Mouse (Mus musculus) small intestine, adult 2 months (tissue): Measurements from ENCODE around the gene Aldh1a2. TPM values are rescaled to one million over a fixed set of nuclear protein-coding genes. Genes with fewer than 3 reads are reported as not detected.

Source experiments
- H3K27ac ChIP-seq: fragments of 200-500 bp; 2 replicates; pipeline ENCODE4 v1.5.1; 2012; ENCODE audit warnings: low read depth, low read length, control low read depth, inconsistent platforms; ENCODE audit not compliant: insufficient read depth
- H3K27me3 ChIP-seq: fragments of 200-500 bp; 2 replicates; pipeline ENCODE4 v1.6.1; 2012; ENCODE audit warnings: mild to moderate bottlenecking, moderate library complexity, low read length, inconsistent platforms; ENCODE audit not compliant: control insufficient read depth, insufficient read depth
- H3K36me3 ChIP-seq: fragments of 200-500 bp; 2 replicates; pipeline ENCODE4 v1.6.1; 2012; ENCODE audit warnings: mild to moderate bottlenecking, low read length, control low read depth, inconsistent platforms; ENCODE audit not compliant: control insufficient read depth, insufficient read depth
- H3K4me1 ChIP-seq: fragments of 200-500 bp; 2 replicates; pipeline ENCODE4 v1.6.1; 2012; ENCODE audit warnings: low read length, inconsistent platforms, mixed read lengths; ENCODE audit not compliant: control insufficient read depth, insufficient read depth, insufficient read length
- H3K4me3 ChIP-seq: fragments of 200-500 bp; 2 replicates; pipeline ENCODE4 v1.5.1; 2012; ENCODE audit warnings: low read depth, mild to moderate bottlenecking, control low read depth, inconsistent platforms, low read length, moderate library complexity
- CTCF ChIP-seq: fragments of 200-500 bp; IDR thresholded peaks from 2 replicates; pipeline ENCODE4 v1.5.1; 2012; ENCODE audit warnings: low read depth, mild to moderate bottlenecking, control low read depth, inconsistent platforms, low read length, moderate library complexity, mixed read lengths; ENCODE audit not compliant: insufficient replicate concordance, insufficient read length; ENCODE audit errors: extremely low read depth
- POLR2A ChIP-seq: fragments of 200-500 bp; IDR thresholded peaks from 2 replicates; pipeline ENCODE4 v1.6.1; 2012; ENCODE audit warnings: low read depth, mild to moderate bottlenecking, control low read depth, inconsistent platforms, low read length, moderate library complexity
- WGBS: fragments of 180-500 bp; shearing (Covaris S2); methylation state at CpG from one replicate; pipeline ENCODE4 v1.1.7; 2018; 5-methylcytosine and 5-hydroxymethylcytosine counted together
- polyA plus RNA-seq: library from polyadenylated mRNA; depleted of rRNA; stranded (reverse); fragments of >200 nt; gene quantifications from 2 replicates; pipeline ENCODE4 v1.2.3, GENCODE M21; 2012

The Aldh1a2 gene
- polyA plus RNA-seq, 1 experiment = 6.2 TPM

GRCm38 (mm10) chr9:71174316-71174975 lies 41.1 kb upstream of the Aldh1a2 start:
- Histone ChIP-seq H3K4me1 (no peaks in the 10 kb centered on the region), H3K36me3 (no peaks in the 10 kb centered on the region), H3K4me3 (no peak overlapping the region), H3K27ac (no peak overlapping the region), H3K27me3 (no peaks in the 10 kb centered on the region)
- no peak for TF ChIP-seq POLR2A
- no peak for TF ChIP-seq CTCF
- 59% methylated on average over 5 of the region's 5 CpGs for WGBS

- Histone ChIP-seq H3K4me3 (no peak overlapping the region), H3K4me1 (no peaks in the 10 kb centered on the region), H3K27me3 (no peaks in the 10 kb centered on the region), H3K36me3 (no peaks in the 10 kb centered on the region), H3K27ac (no peak overlapping the region)
- TF ChIP-seq POLR2A (no peak), CTCF (no peak)
- WGBS = 70% methylated on average over 1 of the region's 1 CpGs
Measured at GRCm38 (mm10) chr9:71175686-71176085, 39.9 kb upstream of the Aldh1a2 start.

- TF ChIP-seq CTCF (no peak), POLR2A (no peak)
- no peaks in the 10 kb centered on the region for H3K4me1 ChIP-seq
- no peak overlapping the region for H3K27ac ChIP-seq
- H3K4me3 ChIP-seq = no peak overlapping the region
- 51% methylated on average over 6 of the region's 6 CpGs for WGBS
- H3K27me3 ChIP-seq = no peaks in the 10 kb centered on the region
- no peaks in the 10 kb centered on the region for H3K36me3 ChIP-seq
Measured at GRCm38 (mm10) chr9:71179276-71179896, 36.2 kb upstream of the Aldh1a2 start.

- H3K4me1 ChIP-seq = no peaks in the 10 kb centered on the region
- WGBS = 72% methylated on average over 8 of the region's 8 CpGs
- no peak overlapping the region for H3K27ac ChIP-seq
- no peak for TF ChIP-seq POLR2A
- no peak for TF ChIP-seq CTCF
- no peaks in the 10 kb centered on the region for H3K36me3 ChIP-seq
- no peak overlapping the region for H3K4me3 ChIP-seq
- H3K27me3 ChIP-seq = no peaks in the 10 kb centered on the region
Measured at GRCm38 (mm10) chr9:71179964-71180700, 35.5 kb upstream of the Aldh1a2 start.

- TF ChIP-seq CTCF (no peak), POLR2A (no peak)
- no peak overlapping the region for H3K27ac ChIP-seq
- H3K36me3 ChIP-seq = no peaks in the 10 kb centered on the region
- H3K27me3 ChIP-seq = no peaks in the 10 kb centered on the region
- H3K4me1 ChIP-seq = no peaks in the 10 kb centered on the region
- H3K4me3 ChIP-seq = no peak overlapping the region
Measured at GRCm38 (mm10) chr9:71185285-71185684, 30.3 kb upstream of the Aldh1a2 start.

- WGBS = 43% methylated on average over 2 of the region's 2 CpGs
- H3K27me3 ChIP-seq = no peaks in the 10 kb centered on the region
- no peak overlapping the region for H3K4me3 ChIP-seq
- no peaks in the 10 kb centered on the region for H3K36me3 ChIP-seq
- TF ChIP-seq POLR2A = no peak
- TF ChIP-seq CTCF = no peak
- H3K27ac ChIP-seq = no peak overlapping the region
- H3K4me1 ChIP-seq = no peaks in the 10 kb centered on the region
Measured at GRCm38 (mm10) chr9:71185823-71186222, 29.8 kb upstream of the Aldh1a2 start.

GRCm38 (mm10) chr9:71187396-71187795 lies 28.2 kb upstream of the Aldh1a2 start:
- Histone ChIP-seq H3K27ac (no peak overlapping the region), H3K27me3 (no peaks in the 10 kb centered on the region), H3K4me1 (no peaks in the 10 kb centered on the region), H3K4me3 (no peak overlapping the region), H3K36me3 (no peaks in the 10 kb centered on the region)
- WGBS = 86% methylated on average over 7 of the region's 7 CpGs
- TF ChIP-seq POLR2A = no peak
- no peak for TF ChIP-seq CTCF
